Mouse (Mus musculus) neural tube, embryonic 13.5 days (tissue): Measurements from ENCODE around the gene Gm10322. TPM values are rescaled to one million over a fixed set of nuclear protein-coding genes. Genes with fewer than 3 reads are reported as not detected.

Experiments
- ATAC-seq: fragments of 200-750 bp; cut with Nextera tagmentation; 2 replicates; pipeline ENCODE4 v1.8.0; 2017; ENCODE audit warnings: low read depth, mild to moderate bottlenecking, moderate TSS enrichment, moderate library complexity
- H3K27ac ChIP-seq: fragments of 300-500 bp; sonication (generic); replicated peaks from 2 replicates; pipeline ENCODE4 v1.5.1; 2015; ENCODE audit warnings: moderate library complexity, mild to moderate bottlenecking, inconsistent platforms
- H3K27me3 ChIP-seq: fragments of 300-500 bp; sonication (generic); 2 replicates; pipeline ENCODE4 v1.6.1; 2015; ENCODE audit warnings: mild to moderate bottlenecking, inconsistent platforms
- H3K36me3 ChIP-seq: fragments of 300-500 bp; sonication (generic); 2 replicates; pipeline ENCODE4 v1.6.1; 2015; ENCODE audit warnings: mild to moderate bottlenecking, inconsistent platforms
- H3K4me1 ChIP-seq: fragments of 300-500 bp; sonication (generic); replicated peaks from 2 replicates; pipeline ENCODE4 v1.6.1; 2015; ENCODE audit warnings: inconsistent platforms
- H3K4me2 ChIP-seq: fragments of 300-500 bp; sonication (generic); 2 replicates; pipeline ENCODE4 v1.6.1; 2015; ENCODE audit warnings: inconsistent platforms, mild to moderate bottlenecking, moderate library complexity
- H3K4me3 ChIP-seq: fragments of 300-500 bp; sonication (generic); 2 replicates; pipeline ENCODE4 v1.5.1; 2015; ENCODE audit warnings: mild to moderate bottlenecking, inconsistent platforms
- H3K9ac ChIP-seq: fragments of 300-500 bp; sonication (generic); 2 replicates; pipeline ENCODE4 v1.6.1; 2015; ENCODE audit warnings: moderate library complexity, mild to moderate bottlenecking, inconsistent platforms
- H3K9me3 ChIP-seq: fragments of 300-500 bp; sonication (generic); 2 replicates; pipeline ENCODE4 v1.6.1; 2016; ENCODE audit warnings: inconsistent platforms
- WGBS: fragments of 180-500 bp; shearing (Covaris S2); methylation state at CpG from one replicate; pipeline ENCODE4 v1.1.7; 2015; 5-methylcytosine and 5-hydroxymethylcytosine counted together
- polyA plus RNA-seq: library from polyadenylated mRNA; unstranded; fragments of >200 nt; fragmentation: Nextera tagmentation; extraction: Ambion mirVana; gene quantifications from 2 replicates; pipeline ENCODE4 v1.2.1, GENCODE M21; 2015

Gm10322 gene
- polyA plus RNA-seq, 1 experiment from 2014 or later, result not detected

- H3K4me2 ChIP-seq, result no peak overlapping the region
- no peak overlapping the region for H3K9ac ChIP-seq
- H3K27me3 ChIP-seq, result no peaks in the 10 kb centered on the region
- no peaks in the 10 kb centered on the region for H3K36me3 ChIP-seq
- WGBS, result 91% methylated on average over 3 of the region's 3 CpGs
- no peak overlapping the region for H3K4me3 ChIP-seq
- peaks cover 15% of the 10 kb centered on the region for H3K4me1 ChIP-seq
- H3K9me3 ChIP-seq, result no peaks in the 10 kb centered on the region
- no peak overlapping the region for H3K27ac ChIP-seq
- ATAC-seq, result no peak
Measured at GRCm38 (mm10) chr10:59580593-59581149, 35.2 kb upstream of the Gm10322 start.

GRCm38 (mm10) chr10:59581826-59582543, 33.9 kb upstream of the Gm10322 start:
- no peaks in the 10 kb centered on the region for H3K27me3 ChIP-seq
- peaks cover 15% of the 10 kb centered on the region for H3K4me1 ChIP-seq
- no peaks in the 10 kb centered on the region for H3K9me3 ChIP-seq
- H3K4me3 ChIP-seq, result no peak overlapping the region
- H3K36me3 ChIP-seq, result no peaks in the 10 kb centered on the region
- no peak for ATAC-seq
- no peak overlapping the region for H3K4me2 ChIP-seq
- H3K27ac ChIP-seq, result no peak overlapping the region
- H3K9ac ChIP-seq, result no peak overlapping the region
- 51% methylated on average over 1 of the region's 1 CpGs for WGBS

- no peak overlapping the region for H3K27ac ChIP-seq
- no peaks in the 10 kb centered on the region for H3K9me3 ChIP-seq
- H3K9ac ChIP-seq, result no peak overlapping the region
- no peaks in the 10 kb centered on the region for H3K27me3 ChIP-seq
- H3K4me2 ChIP-seq, result no peak overlapping the region
- no peaks in the 10 kb centered on the region for H3K36me3 ChIP-seq
- ATAC-seq, result no peak
- whole genome bisulfite sequencing, result 90% methylated on average over 5 of the region's 5 CpGs
- H3K4me3 ChIP-seq, result no peak overlapping the region
- no peaks in the 10 kb centered on the region for H3K4me1 ChIP-seq
Measured at GRCm38 (mm10) chr10:59585621-59586020, 30.2 kb upstream of the Gm10322 start.

- no peak for ATAC-seq
- Histone ChIP-seq H3K4me3 (no peak overlapping the region), H3K27ac (no peak overlapping the region), H3K4me2 (no peak overlapping the region), H3K9ac (no peak overlapping the region), H3K9me3 (no peaks in the 10 kb centered on the region), H3K27me3 (no peaks in the 10 kb centered on the region), H3K4me1 (no peaks in the 10 kb centered on the region), H3K36me3 (no peaks in the 10 kb centered on the region)
- 91% methylated on average over 15 of the region's 15 CpGs for WGBS
Measured at GRCm38 (mm10) chr10:59586821-59587220, 29.0 kb upstream of the Gm10322 start.

- Histone ChIP-seq H3K4me2 (no peak overlapping the region), H3K27ac (no peak overlapping the region), H3K4me3 (no peak overlapping the region), H3K4me1 (no peaks in the 10 kb centered on the region), H3K27me3 (no peaks in the 10 kb centered on the region), H3K9ac (no peak overlapping the region), H3K36me3 (no peaks in the 10 kb centered on the region), H3K9me3 (no peaks in the 10 kb centered on the region)
- 89% methylated on average over 7 of the region's 7 CpGs for WGBS
- ATAC-seq, result no peak
Measured at GRCm38 (mm10) chr10:59588135-59588534, 27.7 kb upstream of the Gm10322 start.

GRCm38 (mm10) chr10:59589420-59589819, 26.4 kb upstream of the Gm10322 start:
- ATAC-seq, result no peak
- H3K9me3 ChIP-seq, result no peaks in the 10 kb centered on the region
- no peak overlapping the region for H3K4me3 ChIP-seq
- no peak overlapping the region for H3K4me2 ChIP-seq
- WGBS, result 91% methylated on average over 7 of the region's 7 CpGs
- H3K36me3 ChIP-seq, result no peaks in the 10 kb centered on the region
- H3K4me1 ChIP-seq, result no peaks in the 10 kb centered on the region; the same call in 1 of the 2 replicates
- H3K9ac ChIP-seq, result no peak overlapping the region
- H3K27ac ChIP-seq, result no peak overlapping the region
- no peaks in the 10 kb centered on the region for H3K27me3 ChIP-seq

- Histone ChIP-seq H3K4me2 (no peak overlapping the region), H3K27ac (no peak overlapping the region), H3K4me1 (no peaks in the 10 kb centered on the region; the same call in 1 of the 2 replicates), H3K27me3 (no peaks in the 10 kb centered on the region), H3K9ac (no peak overlapping the region), H3K36me3 (no peaks in the 10 kb centered on the region), H3K9me3 (no peaks in the 10 kb centered on the region), H3K4me3 (no peak overlapping the region)
- ATAC-seq, result no peak
- WGBS, result 95% methylated on average over 13 of the region's 13 CpGs
Measured at GRCm38 (mm10) chr10:59589856-59590255, 26.0 kb upstream of the Gm10322 start.

GRCm38 (mm10) chr10:59590606-59591005, 25.3 kb upstream of the Gm10322 start:
- no peaks in the 10 kb centered on the region for H3K27me3 ChIP-seq
- H3K27ac ChIP-seq, result no peak overlapping the region
- H3K4me2 ChIP-seq, result no peak overlapping the region
- H3K4me1 ChIP-seq, result no peaks in the 10 kb centered on the region; the same call in 1 of the 2 replicates
- ATAC-seq, result no peak
- WGBS, result 93% methylated on average over 9 of the region's 9 CpGs
- H3K36me3 ChIP-seq, result no peaks in the 10 kb centered on the region
- H3K9ac ChIP-seq, result no peak overlapping the region
- no peaks in the 10 kb centered on the region for H3K9me3 ChIP-seq
- no peak overlapping the region for H3K4me3 ChIP-seq

GRCm38 (mm10) chr10:59593826-59594570, 21.9 kb upstream of the Gm10322 start:
- no peak for ATAC-seq
- no peaks in the 10 kb centered on the region for H3K36me3 ChIP-seq
- H3K4me1 ChIP-seq, result no peaks in the 10 kb centered on the region; the same call in 1 of the 2 replicates
- no peak overlapping the region for H3K9ac ChIP-seq
- no peak overlapping the region for H3K4me3 ChIP-seq
- H3K9me3 ChIP-seq, result no peaks in the 10 kb centered on the region
- no peak overlapping the region for H3K4me2 ChIP-seq
- 77% methylated on average over 13 of the region's 13 CpGs for WGBS
- H3K27me3 ChIP-seq, result no peaks in the 10 kb centered on the region
- no peak overlapping the region for H3K27ac ChIP-seq

- H3K36me3 ChIP-seq, result no peaks in the 10 kb centered on the region
- no peaks in the 10 kb centered on the region; the same call in 1 of the 2 replicates for H3K4me1 ChIP-seq
- ATAC-seq, result no peak
- WGBS, result 84% methylated on average over 8 of the region's 8 CpGs
- no peak overlapping the region for H3K4me3 ChIP-seq
- H3K27ac ChIP-seq, result no peak overlapping the region
- H3K4me2 ChIP-seq, result no peak overlapping the region
- no peaks in the 10 kb centered on the region for H3K27me3 ChIP-seq
- no peak overlapping the region for H3K9ac ChIP-seq
- no peaks in the 10 kb centered on the region for H3K9me3 ChIP-seq
Measured at GRCm38 (mm10) chr10:59600516-59600915, 15.3 kb upstream of the Gm10322 start.

- no peaks in the 10 kb centered on the region; the same call in 1 of the 2 replicates for H3K4me1 ChIP-seq
- 63% methylated on average over 8 of the region's 8 CpGs for WGBS
- peak overlapping the region; percentile 64 for H3K27ac ChIP-seq
- H3K27me3 ChIP-seq, result no peaks in the 10 kb centered on the region
- ATAC-seq, result no peak
- no peak overlapping the region for H3K4me3 ChIP-seq
- no peak overlapping the region for H3K9ac ChIP-seq
- no peaks in the 10 kb centered on the region for H3K36me3 ChIP-seq
- no peak overlapping the region for H3K4me2 ChIP-seq
- H3K9me3 ChIP-seq, result no peaks in the 10 kb centered on the region
Measured at GRCm38 (mm10) chr10:59602043-59602442, 13.8 kb upstream of the Gm10322 start.

- H3K36me3 ChIP-seq, result no peaks in the 10 kb centered on the region
- 66% methylated on average over 14 of the region's 14 CpGs for WGBS
- ATAC-seq, result no peak
- H3K9me3 ChIP-seq, result no peaks in the 10 kb centered on the region
- no peaks in the 10 kb centered on the region; the same call in none of the 2 replicates for H3K4me1 ChIP-seq
- no peak overlapping the region for H3K9ac ChIP-seq
- peak overlapping the region; percentile 14; the same call in 1 of the 2 replicates for H3K27ac ChIP-seq
- no peak overlapping the region for H3K4me2 ChIP-seq
- no peaks in the 10 kb centered on the region for H3K27me3 ChIP-seq
- H3K4me3 ChIP-seq, result no peak overlapping the region
Measured at GRCm38 (mm10) chr10:59602891-59603290, 13.0 kb upstream of the Gm10322 start.
